Mouse (Mus musculus) olfactory bulb, adult 2 months (tissue): Measurements from ENCODE around the gene Samd4.

Experiments
- CTCF ChIP-seq: fragments of 200-500 bp; IDR thresholded peaks from 2 replicates; pipeline ENCODE4 v1.5.1; 2012; ENCODE audit warnings: low read depth, mild to moderate bottlenecking, low read length, moderate library complexity; ENCODE audit not compliant: insufficient read depth
- POLR2A ChIP-seq: fragments of 200-500 bp; IDR thresholded peaks from 2 replicates; pipeline ENCODE4 v1.6.1; 2012; ENCODE audit warnings: mild to moderate bottlenecking, low read depth, low read length, moderate library complexity; ENCODE audit not compliant: insufficient read depth

DNA sequence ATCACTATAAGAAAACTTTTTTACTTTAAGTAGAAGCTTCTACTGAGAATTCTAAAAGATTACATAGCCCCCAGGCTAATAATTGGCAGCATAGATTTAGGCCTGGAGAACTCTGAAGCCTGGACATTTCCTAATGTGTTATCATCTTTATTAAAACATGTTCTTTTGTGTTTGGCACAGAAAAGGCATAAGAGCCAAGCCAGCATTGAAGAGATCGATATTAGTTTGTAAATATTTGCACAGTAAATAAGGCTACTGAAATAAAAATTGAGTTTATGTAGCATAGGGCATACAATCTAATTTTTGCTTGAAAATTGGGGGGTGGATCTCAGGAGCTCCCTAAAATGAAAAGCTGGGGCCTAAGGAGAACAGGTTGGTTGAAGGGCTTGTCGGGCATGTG lies 77.2 kb downstream of the Samd4 start:
- TF ChIP-seq CTCF: no peak
- TF ChIP-seq POLR2A: no peak
